Mouse (Mus musculus) CH12.LX (cell line): ENCODE results near the gene Dnajb11. TPM values are rescaled to one million over a fixed set of nuclear protein-coding genes. Genes with fewer than 3 reads are reported as not detected.
A peak's percentile ranks its signal among the peaks of the same experiment; 100 is the strongest.

Source experiments
- DNase-seq: peaks from one replicate; pipeline ENCODE4 v3.0.0-alpha.2; 2013; ENCODE audit errors: extremely low read depth
- H3K27ac ChIP-seq: 2 replicates; pipeline ENCODE4 v1.5.1; 2012; ENCODE audit warnings: low read depth, mild to moderate bottlenecking, control low read depth, moderate library complexity; ENCODE audit not compliant: insufficient read depth
- H3K27me3 ChIP-seq: replicated peaks from 2 replicates; pipeline ENCODE3; 2012; ENCODE audit warnings: inconsistent platforms
- H3K36me3 ChIP-seq, 2 experiments: replicated peaks in 1 of 2; 2 replicates each; pipeline versions ENCODE3 to v1.6.1; 2012; ENCODE audit warnings: inconsistent platforms in 1 of 2, low read length in 1 of 2, mild to moderate bottlenecking in 1 of 2, mixed read lengths in 1 of 2, moderate library complexity in 1 of 2; ENCODE audit not compliant: control insufficient read depth in 1 of 2, insufficient read depth in 1 of 2
- H3K4me1 ChIP-seq, 2 experiments: 2 replicates each; pipeline ENCODE4 v1.6.1; 2012; ENCODE audit warnings: inconsistent platforms in 1 of 2, moderate library complexity in 1 of 2; ENCODE audit not compliant: insufficient read depth in 2 of 2, control insufficient read depth in 1 of 2
- H3K4me2 ChIP-seq: 2 replicates; pipeline ENCODE4 v1.6.1; 2012; ENCODE audit warnings: low read depth, mild to moderate bottlenecking, control low read depth; ENCODE audit not compliant: poor library complexity, insufficient read depth, severe bottlenecking
- H3K4me3 ChIP-seq, 3 experiments: fragments of 150-350 bp in 1 of 3; sonication (generic) in 1 of 3; replicated peaks in 1 of 3; 2 replicates each; pipeline versions ENCODE3 to v1.5.1; 2011 to 2012; ENCODE audit warnings: low read depth in 2 of 3, low read length in 2 of 3, mild to moderate bottlenecking in 2 of 3, moderate library complexity in 2 of 3, control low read depth in 1 of 3, improper control_type of control experiment in 1 of 3, inconsistent platforms in 1 of 3, mixed read lengths in 1 of 3; ENCODE audit not compliant: poor library complexity in 1 of 3
- H3K79me2 ChIP-seq: replicated peaks from 2 replicates; pipeline ENCODE4 v1.6.1; 2012; ENCODE audit warnings: mild to moderate bottlenecking, moderate library complexity; ENCODE audit not compliant: control insufficient read depth, poor library complexity, insufficient read depth, severe bottlenecking; ENCODE audit errors: extremely low read depth
- H3K9ac ChIP-seq: 2 replicates; pipeline ENCODE4 v1.6.1; 2012; ENCODE audit warnings: low read depth, mild to moderate bottlenecking, control low read depth, moderate library complexity; ENCODE audit not compliant: insufficient read depth
- H3K9me3 ChIP-seq: replicated peaks from 2 replicates; pipeline ENCODE3; 2012; ENCODE audit warnings: low read length, inconsistent platforms, mixed read lengths
- BHLHE40 ChIP-seq: IDR thresholded peaks from 2 replicates; pipeline ENCODE4 v1.6.1; 2011; ENCODE audit warnings: mild to moderate bottlenecking, low read depth, low read length, improper control_type of control experiment
- CHD1 ChIP-seq: IDR thresholded peaks from 2 replicates; pipeline ENCODE4 v1.6.1; 2012; ENCODE audit warnings: low read depth, low read length, improper control_type of control experiment, inconsistent platforms
- CHD2 ChIP-seq: IDR thresholded peaks from 2 replicates; pipeline ENCODE4 v1.6.1; 2011; ENCODE audit warnings: low read length, improper control_type of control experiment
- CTCF ChIP-seq, 2 experiments: IDR thresholded peaks in 1 of 2; conservative IDR thresholded peaks in 1 of 2; 2 replicates each; pipeline ENCODE4 v1.5.1; 2011 to 2012; ENCODE audit warnings: low read depth in 2 of 2, low read length in 2 of 2, improper control_type of control experiment in 1 of 2, inconsistent platforms in 1 of 2, mild to moderate bottlenecking in 1 of 2, moderate library complexity in 1 of 2
- ELF1 ChIP-seq: IDR thresholded peaks from 2 replicates; pipeline ENCODE4 v1.6.1; 2014; ENCODE audit warnings: low read depth, mild to moderate bottlenecking, inconsistent platforms, low read length, improper control_type of control experiment
- EP300 ChIP-seq: IDR thresholded peaks from 2 replicates; pipeline ENCODE4 v1.6.1; 2011; ENCODE audit warnings: low read length, improper control_type of control experiment
- ETS1 ChIP-seq: conservative IDR thresholded peaks from 2 replicates; pipeline ENCODE4 v1.6.1; 2012; ENCODE audit warnings: low read depth, mild to moderate bottlenecking, inconsistent platforms, low read length, improper control_type of control experiment, moderate library complexity
- GABPA ChIP-seq: IDR thresholded peaks from 2 replicates; pipeline ENCODE4 v1.6.1; 2012; ENCODE audit warnings: low read depth, low read length, improper control_type of control experiment, inconsistent platforms; ENCODE audit not compliant: insufficient replicate concordance
- HCFC1 ChIP-seq: IDR thresholded peaks from 2 replicates; pipeline ENCODE4 v1.6.1; 2012; ENCODE audit warnings: low read depth, mild to moderate bottlenecking, inconsistent platforms, low read length, improper control_type of control experiment
- IRF4 ChIP-seq: IDR thresholded peaks from 2 replicates; pipeline ENCODE4 v1.6.1; 2014; ENCODE audit warnings: low read depth, mild to moderate bottlenecking, inconsistent platforms, low read length, improper control_type of control experiment
- JUN ChIP-seq: IDR thresholded peaks from 2 replicates; pipeline ENCODE4 v1.6.1; 2011; ENCODE audit warnings: low read depth, mild to moderate bottlenecking, low read length, improper control_type of control experiment, moderate library complexity; ENCODE audit not compliant: insufficient read depth
- MAFK ChIP-seq: IDR thresholded peaks from 2 replicates; pipeline ENCODE4 v1.6.1; 2011; ENCODE audit warnings: low read length, improper control_type of control experiment; ENCODE audit not compliant: insufficient replicate concordance
- MAX ChIP-seq: IDR thresholded peaks from 2 replicates; pipeline ENCODE4 v1.6.1; 2011; ENCODE audit warnings: low read length, improper control_type of control experiment
- MAZ ChIP-seq: IDR thresholded peaks from 2 replicates; pipeline ENCODE4 v1.6.1; 2012; ENCODE audit warnings: low read depth, mild to moderate bottlenecking, inconsistent platforms, low read length, improper control_type of control experiment, moderate library complexity
- MEF2A ChIP-seq: IDR thresholded peaks from 2 replicates; pipeline ENCODE4 v1.6.1; 2014; ENCODE audit warnings: low read depth, mild to moderate bottlenecking, inconsistent platforms, low read length, improper control_type of control experiment, borderline replicate concordance
- NRF1 ChIP-seq: IDR thresholded peaks from 2 replicates; pipeline ENCODE4 v1.6.1; 2014; ENCODE audit warnings: low read depth, mild to moderate bottlenecking, inconsistent platforms, low read length, improper control_type of control experiment, moderate library complexity
- PAX5 ChIP-seq: IDR thresholded peaks from 2 replicates; pipeline ENCODE4 v1.6.1; 2012; ENCODE audit warnings: low read length, inconsistent platforms, mixed read lengths
- POLR2A ChIP-seq: IDR thresholded peaks from 2 replicates; pipeline ENCODE4 v1.6.1; 2011; ENCODE audit warnings: low read depth, mild to moderate bottlenecking, improper control_type of control experiment, low read length
- POLR2AphosphoS2 ChIP-seq: IDR thresholded peaks from 2 replicates; pipeline ENCODE4 v1.6.1; 2011; ENCODE audit warnings: low read depth, low read length, improper control_type of control experiment
- RCOR1 ChIP-seq: conservative IDR thresholded peaks from 2 replicates; pipeline ENCODE4 v1.6.1; 2012; ENCODE audit warnings: low read depth, mild to moderate bottlenecking, inconsistent platforms, low read length, improper control_type of control experiment
- SIN3A ChIP-seq: IDR thresholded peaks from 2 replicates; pipeline ENCODE4 v1.6.1; 2012; ENCODE audit warnings: low read length, improper control_type of control experiment, inconsistent platforms
- SMC3 ChIP-seq: IDR thresholded peaks from 2 replicates; pipeline ENCODE4 v1.6.1; 2011; ENCODE audit warnings: low read depth, low read length, improper control_type of control experiment
- TBP ChIP-seq: conservative IDR thresholded peaks from 2 replicates; pipeline ENCODE4 v1.6.1; 2011; ENCODE audit warnings: low read depth, low read length, improper control_type of control experiment
- UBTF ChIP-seq: IDR thresholded peaks from 2 replicates; pipeline ENCODE4 v1.6.1; 2012; ENCODE audit warnings: low read depth, mild to moderate bottlenecking, inconsistent platforms, low read length, improper control_type of control experiment, moderate library complexity
- USF1 ChIP-seq: IDR thresholded peaks from 2 replicates; pipeline ENCODE4 v1.6.1; 2014; ENCODE audit warnings: low read depth, mild to moderate bottlenecking, inconsistent platforms, low read length, improper control_type of control experiment
- USF2 ChIP-seq: conservative IDR thresholded peaks from 2 replicates; pipeline ENCODE4 v1.6.1; 2011; ENCODE audit warnings: low read depth, low read length, improper control_type of control experiment
- ZC3H11A ChIP-seq: IDR thresholded peaks from 2 replicates; pipeline ENCODE4 v1.6.1; 2012; ENCODE audit warnings: low read depth, mild to moderate bottlenecking, inconsistent platforms, low read length, improper control_type of control experiment
- ZNF384 ChIP-seq: IDR thresholded peaks from 2 replicates; pipeline ENCODE4 v1.6.1; 2012; ENCODE audit warnings: low read depth, low read length, improper control_type of control experiment, inconsistent platforms
- dilution Hi-C: fragments of 300-500 bp; cut with MboI; formaldehyde crosslinking; loops from 2 replicates; pipeline ENCODE4 v1.14.3; 2020; ENCODE audit warnings: low sequenced_read_pairs; ENCODE audit not compliant: extremely low pct_unique_long_range_greater_than_20kb, extremely low pct_ligation_motif_present
- in situ Hi-C: fragments of 300-500 bp; cut with MboI; formaldehyde crosslinking; loops from 3 replicates; pipeline ENCODE4 v1.14.3; 2019; ENCODE audit warnings: low sequenced_read_pairs, low pct_ligation_motif_present, low pct_unique_long_range_greater_than_20kb, mixed read lengths
- polyA plus RNA-seq: library from polyadenylated mRNA; unstranded; fragments of >175 nt; gene quantifications from 2 replicates; pipeline ENCODE4 v1.2.1, GENCODE M21; 2012; ENCODE audit warnings: low read depth; ENCODE audit not compliant: insufficient read length
- total RNA-seq, 2 experiments: library from RNA; depleted of rRNA; stranded (reverse); fragments of 300-350 nt in 1 of 2; fragments of >200 nt in 1 of 2; gene quantifications; 2 replicates each; pipeline ENCODE4 v1.2.3; 2012 to 2014

Dnajb11 gene
- total and polyA plus RNA-seq, 3 experiments = 122 to 206 (median 129) TPM

DNA sequence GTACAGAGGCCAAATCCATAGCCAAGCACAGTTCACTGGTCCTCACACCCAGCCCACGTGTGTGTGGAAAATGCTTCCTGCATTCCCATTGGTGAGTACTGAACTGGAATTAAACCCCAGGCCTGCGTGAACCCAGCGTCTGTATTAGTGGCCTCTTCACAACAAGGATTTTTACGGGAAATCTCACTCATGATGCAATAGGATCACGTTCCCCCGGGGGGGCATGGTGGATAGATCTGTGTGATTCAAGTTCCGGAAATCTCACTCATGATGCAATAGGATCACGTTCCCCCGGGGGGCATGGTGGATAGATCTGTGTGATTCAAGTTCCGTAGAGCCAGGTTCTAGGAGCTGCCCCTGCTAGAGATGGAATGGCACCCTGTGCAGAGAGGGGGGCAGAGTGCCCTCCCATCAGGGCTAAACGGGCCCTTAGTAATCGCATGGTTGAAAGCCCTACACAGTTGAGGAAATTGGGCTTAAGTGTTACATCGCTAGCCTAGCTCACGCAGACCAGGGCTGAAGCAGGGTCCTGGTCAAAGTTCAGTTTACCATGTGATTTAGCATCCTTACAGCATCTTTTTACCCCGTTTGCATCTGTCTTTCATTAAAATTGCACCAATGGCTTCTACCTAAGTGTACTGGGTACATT is 61.1 kb downstream of the Dnajb11 start:
- no peak for DNase-seq
- Histone ChIP-seq H3K4me2 (no peak overlapping the region), H3K4me3 (no peak overlapping the region), H3K27ac (no peak overlapping the region), H3K27me3 (no peaks in the 10 kb centered on the region), H3K4me1 (peaks cover 0 to 21% of the 10 kb centered on the region in 2 experiments; a peak in 2 of 4 replicates), H3K9ac (no peak overlapping the region), H3K79me2 (no peaks in the 10 kb centered on the region), H3K36me3 (no peaks in the 10 kb centered on the region), H3K9me3 (peaks cover 5% of the 10 kb centered on the region)
- dilution Hi-C loops (no loop called here), in situ Hi-C loops (no loop called here)
- TF ChIP-seq CHD1 (no peak), CHD2 (no peak), IRF4 (no peak), ZC3H11A (no peak), MAX (no peak)

DNA sequence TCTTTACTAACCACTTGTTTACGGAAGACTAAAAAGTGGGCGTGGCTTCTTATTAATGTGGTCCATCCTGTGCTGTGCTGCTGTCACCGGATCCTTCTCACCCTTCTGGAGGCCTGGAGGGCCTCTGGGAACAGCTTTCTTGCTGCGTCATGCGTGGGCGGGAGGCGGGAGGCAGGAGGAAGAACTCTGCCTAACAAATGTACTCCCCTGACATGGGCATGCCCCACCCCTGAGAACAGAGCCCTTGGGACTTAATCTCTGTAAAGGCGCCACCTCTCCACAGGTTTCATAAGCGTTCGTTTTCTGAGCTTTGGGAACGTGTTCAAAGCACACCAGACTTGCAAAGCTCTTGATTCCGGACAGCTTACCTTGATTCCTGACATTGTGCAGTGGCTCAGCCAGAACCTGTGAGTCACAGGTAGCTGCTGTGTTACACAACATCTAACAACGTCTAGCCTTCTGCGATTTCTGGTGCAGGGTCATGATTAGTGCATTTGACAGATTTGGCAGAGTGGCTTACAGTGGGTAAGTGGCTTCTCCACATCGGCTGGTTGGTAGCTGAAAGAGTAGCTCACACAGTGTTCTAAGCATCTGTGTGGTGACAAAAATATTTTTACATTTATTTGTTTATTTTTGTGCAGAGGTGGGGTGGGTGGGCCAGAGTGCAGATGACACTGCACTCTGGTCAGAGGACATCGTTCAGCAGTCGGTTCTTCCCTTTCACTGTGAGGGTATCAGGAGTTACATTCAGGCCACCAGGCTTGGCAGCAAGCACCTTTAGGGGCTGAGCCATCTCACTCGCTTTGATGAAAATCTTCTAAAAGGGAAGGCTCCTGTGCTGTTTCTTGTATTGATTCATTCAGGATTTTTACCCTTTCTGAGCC is 62.6 kb downstream of the Dnajb11 start:
- dilution Hi-C loops = no loop called here
- Histone ChIP-seq H3K9ac (no peak overlapping the region), H3K79me2 (no peaks in the 10 kb centered on the region), H3K36me3 (no peaks in the 10 kb centered on the region), H3K4me3 (peak overlapping the region in 1 of 3 experiments; percentile 34), H3K27ac (no peak overlapping the region), H3K4me1 (peaks cover 0 to 21% of the 10 kb centered on the region in 2 experiments; a peak in 2 of 4 replicates), H3K27me3 (no peaks in the 10 kb centered on the region), H3K4me2 (peak overlapping the region; percentile 64), H3K9me3 (peaks cover 5% of the 10 kb centered on the region)
- in situ Hi-C loops = no loop called here
- peak; percentile 92 for DNase-seq
- TF ChIP-seq JUN (no peak), HCFC1 (no peak), ZC3H11A (no peak), RCOR1 (no peak), ETS1 (peak; percentile 51), CTCF (conservative IDR thresholded peaks at IDR 0.05 in 1 of 2, IDR thresholded peaks at IDR 0.05 in 1 of 2; ENCODE audit: low read depth in 2 of 2, low read length in 2 of 2) (0 out of 4 replicates have a peak, but pooled peaks of 1 of the 2 experiments have one; percentile 11), MAFK (0 out of 2 replicates have a peak, but pooled peaks have one; percentile 60), PAX5 (no peak), IRF4 (no peak), USF2 (no peak), GABPA (no peak), NRF1 (peak; percentile 38; the same call in 1 of the 2 replicates), SMC3 (no peak), MAZ (no peak), MEF2A (no peak), UBTF (no peak), CHD2 (no peak), BHLHE40 (peak; percentile 49; the same call in 1 of the 2 replicates), MAX (peak; percentile 42; the same call in 1 of the 2 replicates), TBP (no peak), SIN3A (peak; percentile 41; the same call in 1 of the 2 replicates), USF1 (no peak), POLR2A (no peak), ELF1 (peak; percentile 58; the same call in 1 of the 2 replicates), POLR2AphosphoS2 (no peak), EP300 (no peak), ZNF384 (no peak), CHD1 (no peak)
